Mouse (Mus musculus): ENCODE measurements around the gene Atp8a1. TPM values are rescaled to one million over a fixed set of nuclear protein-coding genes. Genes with fewer than 3 reads are reported as not detected.

Atp8a1 gene
- polyA plus RNA-seq, 1 experiment, result not detected

- Histone ChIP-seq H3K79me2 (ENCODE audit: control insufficient read depth, insufficient read depth) (no peaks in the 10 kb centered on the region), H3K79me3 (ENCODE audit: low read depth) (no peaks in the 10 kb centered on the region), H3K27me3 (ENCODE audit: control insufficient read depth, insufficient read depth, insufficient read length) (no peaks in the 10 kb centered on the region), H3K4me3 (ENCODE audit: insufficient read depth, poor library complexity, severe bottlenecking) (no peak overlapping the region), H3ac (ENCODE audit: control insufficient read depth, insufficient read length, low read depth) (no peak overlapping the region), H3K36me3 (ENCODE audit: control insufficient read depth, insufficient read depth) (no peaks in the 10 kb centered on the region)
- TF ChIP-seq CEBPB (IDR thresholded peaks at IDR 0.05; ENCODE audit: low read depth) (no peak), CTCF (IDR thresholded peaks at IDR 0.05; ENCODE audit: control insufficient read depth, insufficient read depth, insufficient read length) (no peak), FOSL1 (IDR thresholded peaks at IDR 0.05; ENCODE audit: insufficient read depth, low read length, poor library complexity, severe bottlenecking) (no peak), USF1 (IDR thresholded peaks at IDR 0.05; ENCODE audit: low read depth) (no peak), MAX (IDR thresholded peaks at IDR 0.05) (no peak), MYOG (IDR thresholded peaks at IDR 0.05; ENCODE audit: control insufficient read depth, extremely low read depth, insufficient read length) (no peak), MYOD1 (IDR thresholded peaks at IDR 0.05; ENCODE audit: control insufficient read depth, insufficient read length, low read depth) (no peak)
Observed at GRCm38 (mm10) chr5:67756138-67756537, 91.1 kb downstream of the Atp8a1 start.

- TF ChIP-seq MYOD1 (IDR thresholded peaks at IDR 0.05; ENCODE audit: control insufficient read depth, insufficient read length, low read depth) (no peak), MAX (IDR thresholded peaks at IDR 0.05) (no peak), FOSL1 (IDR thresholded peaks at IDR 0.05; ENCODE audit: insufficient read depth, low read length, poor library complexity, severe bottlenecking) (no peak), CEBPB (IDR thresholded peaks at IDR 0.05; ENCODE audit: low read depth) (no peak), USF1 (IDR thresholded peaks at IDR 0.05; ENCODE audit: low read depth) (no peak), MYOG (IDR thresholded peaks at IDR 0.05; ENCODE audit: control insufficient read depth, extremely low read depth, insufficient read length) (no peak), CTCF (IDR thresholded peaks at IDR 0.05; ENCODE audit: control insufficient read depth, insufficient read depth, insufficient read length) (no peak)
- Histone ChIP-seq H3ac (ENCODE audit: control insufficient read depth, insufficient read length, low read depth) (no peak overlapping the region), H3K27me3 (ENCODE audit: control insufficient read depth, insufficient read depth, insufficient read length) (no peaks in the 10 kb centered on the region), H3K79me2 (ENCODE audit: control insufficient read depth, insufficient read depth) (no peaks in the 10 kb centered on the region), H3K36me3 (ENCODE audit: control insufficient read depth, insufficient read depth) (no peaks in the 10 kb centered on the region), H3K4me3 (ENCODE audit: insufficient read depth, poor library complexity, severe bottlenecking) (no peak overlapping the region), H3K79me3 (ENCODE audit: low read depth) (no peaks in the 10 kb centered on the region)
Observed at GRCm38 (mm10) chr5:67753057-67753456, 94.2 kb downstream of the Atp8a1 start.

- no peaks in the 10 kb centered on the region for H3K27me3 ChIP-seq (ENCODE audit: control insufficient read depth, insufficient read depth, insufficient read length)
- no peaks in the 10 kb centered on the region for H3K79me2 ChIP-seq (ENCODE audit: control insufficient read depth, insufficient read depth)
- H3K4me3 ChIP-seq (ENCODE audit: insufficient read depth, poor library complexity, severe bottlenecking), result no peak overlapping the region
- no peaks in the 10 kb centered on the region for H3K36me3 ChIP-seq (ENCODE audit: control insufficient read depth, insufficient read depth)
- H3ac ChIP-seq (ENCODE audit: control insufficient read depth, insufficient read length, low read depth), result no peak overlapping the region
- H3K79me3 ChIP-seq (ENCODE audit: low read depth), result no peaks in the 10 kb centered on the region
- TF ChIP-seq USF1 (IDR thresholded peaks at IDR 0.05; ENCODE audit: low read depth), result no peak
- TF ChIP-seq FOSL1 (IDR thresholded peaks at IDR 0.05; ENCODE audit: insufficient read depth, low read length, poor library complexity, severe bottlenecking), result no peak
- TF ChIP-seq MYOD1 (IDR thresholded peaks at IDR 0.05; ENCODE audit: control insufficient read depth, insufficient read length, low read depth), result no peak
- TF ChIP-seq MAX (IDR thresholded peaks at IDR 0.05), result no peak
- no peak for TF ChIP-seq CEBPB (IDR thresholded peaks at IDR 0.05; ENCODE audit: low read depth)
- no peak for TF ChIP-seq CTCF (IDR thresholded peaks at IDR 0.05; ENCODE audit: control insufficient read depth, insufficient read depth, insufficient read length)
- no peak for TF ChIP-seq MYOG (IDR thresholded peaks at IDR 0.05; ENCODE audit: control insufficient read depth, extremely low read depth, insufficient read length)
Observed at GRCm38 (mm10) chr5:67752629-67753028, 94.6 kb downstream of the Atp8a1 start.

DNA sequence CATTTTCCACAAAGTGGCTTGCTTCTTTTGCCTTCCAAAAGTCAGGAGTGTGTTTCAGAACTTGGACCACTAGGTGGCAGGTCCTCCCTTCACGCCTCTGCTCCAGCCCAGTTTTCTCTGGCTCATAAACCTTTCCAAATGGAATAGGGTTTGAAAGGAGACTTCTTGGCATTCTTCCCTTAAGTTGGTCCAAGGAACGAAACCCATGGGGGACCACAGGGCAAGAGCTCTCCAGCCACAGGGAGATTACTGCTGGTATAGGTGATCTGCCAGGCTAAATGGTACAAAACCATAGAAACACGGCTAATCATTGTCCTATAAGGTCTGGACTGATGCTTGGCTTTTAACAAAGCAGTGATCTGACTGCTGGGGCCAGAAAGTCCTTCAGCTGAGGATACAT is 95.2 kb downstream of the Atp8a1 start:
- no peak overlapping the region for H3K4me3 ChIP-seq (ENCODE audit: insufficient read depth, poor library complexity, severe bottlenecking)
- H3K27me3 ChIP-seq (ENCODE audit: control insufficient read depth, insufficient read depth, insufficient read length), result no peaks in the 10 kb centered on the region
- H3K79me2 ChIP-seq (ENCODE audit: control insufficient read depth, insufficient read depth), result no peaks in the 10 kb centered on the region
- H3ac ChIP-seq (ENCODE audit: control insufficient read depth, insufficient read length, low read depth), result no peak overlapping the region
- H3K79me3 ChIP-seq (ENCODE audit: low read depth), result no peaks in the 10 kb centered on the region
- no peaks in the 10 kb centered on the region for H3K36me3 ChIP-seq (ENCODE audit: control insufficient read depth, insufficient read depth)
- no peak for TF ChIP-seq CEBPB (IDR thresholded peaks at IDR 0.05; ENCODE audit: low read depth)
- no peak for TF ChIP-seq MYOG (IDR thresholded peaks at IDR 0.05; ENCODE audit: control insufficient read depth, extremely low read depth, insufficient read length)
- TF ChIP-seq USF1 (IDR thresholded peaks at IDR 0.05; ENCODE audit: low read depth), result no peak
- no peak for TF ChIP-seq MYOD1 (IDR thresholded peaks at IDR 0.05; ENCODE audit: control insufficient read depth, insufficient read length, low read depth)
- TF ChIP-seq CTCF (IDR thresholded peaks at IDR 0.05; ENCODE audit: control insufficient read depth, insufficient read depth, insufficient read length), result no peak
- TF ChIP-seq FOSL1 (IDR thresholded peaks at IDR 0.05; ENCODE audit: insufficient read depth, low read length, poor library complexity, severe bottlenecking), result no peak
- no peak for TF ChIP-seq MAX (IDR thresholded peaks at IDR 0.05)

DNA sequence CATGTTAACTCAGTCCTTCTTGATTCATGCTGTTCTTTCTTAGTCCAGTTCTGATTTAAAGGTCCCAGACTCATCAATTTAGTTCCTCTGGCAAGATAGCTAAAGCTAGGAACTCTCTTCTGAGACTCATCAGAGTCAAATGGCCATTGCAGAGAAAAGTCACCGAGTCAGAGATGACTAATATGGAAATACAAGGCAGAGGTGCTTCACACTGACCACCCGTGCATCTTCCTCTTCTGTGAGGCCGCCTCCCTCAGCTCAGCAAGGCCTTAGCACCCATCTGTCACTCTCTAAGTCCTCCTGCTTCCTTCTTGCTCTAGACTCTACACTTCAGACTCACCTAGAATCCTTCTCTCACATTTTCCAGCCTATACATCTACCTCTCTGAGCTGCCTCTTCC is 108.0 kb downstream of the Atp8a1 start:
- Histone ChIP-seq H3K79me2 (ENCODE audit: control insufficient read depth, insufficient read depth) (no peaks in the 10 kb centered on the region), H3K36me3 (ENCODE audit: control insufficient read depth, insufficient read depth) (no peaks in the 10 kb centered on the region), H3K79me3 (ENCODE audit: low read depth) (no peaks in the 10 kb centered on the region), H3K4me3 (ENCODE audit: insufficient read depth, poor library complexity, severe bottlenecking) (no peak overlapping the region), H3ac (ENCODE audit: control insufficient read depth, insufficient read length, low read depth) (no peak overlapping the region), H3K27me3 (ENCODE audit: control insufficient read depth, insufficient read depth, insufficient read length) (no peaks in the 10 kb centered on the region)
- no peak for TF ChIP-seq MYOG (IDR thresholded peaks at IDR 0.05; ENCODE audit: control insufficient read depth, extremely low read depth, insufficient read length)
- no peak for TF ChIP-seq CTCF (IDR thresholded peaks at IDR 0.05; ENCODE audit: control insufficient read depth, insufficient read depth, insufficient read length)
- no peak for TF ChIP-seq MAX (IDR thresholded peaks at IDR 0.05)
- no peak for TF ChIP-seq MYOD1 (IDR thresholded peaks at IDR 0.05; ENCODE audit: control insufficient read depth, insufficient read length, low read depth)
- no peak for TF ChIP-seq CEBPB (IDR thresholded peaks at IDR 0.05; ENCODE audit: low read depth)
- TF ChIP-seq FOSL1 (IDR thresholded peaks at IDR 0.05; ENCODE audit: insufficient read depth, low read length, poor library complexity, severe bottlenecking), result no peak
- TF ChIP-seq USF1 (IDR thresholded peaks at IDR 0.05; ENCODE audit: low read depth), result no peak

DNA sequence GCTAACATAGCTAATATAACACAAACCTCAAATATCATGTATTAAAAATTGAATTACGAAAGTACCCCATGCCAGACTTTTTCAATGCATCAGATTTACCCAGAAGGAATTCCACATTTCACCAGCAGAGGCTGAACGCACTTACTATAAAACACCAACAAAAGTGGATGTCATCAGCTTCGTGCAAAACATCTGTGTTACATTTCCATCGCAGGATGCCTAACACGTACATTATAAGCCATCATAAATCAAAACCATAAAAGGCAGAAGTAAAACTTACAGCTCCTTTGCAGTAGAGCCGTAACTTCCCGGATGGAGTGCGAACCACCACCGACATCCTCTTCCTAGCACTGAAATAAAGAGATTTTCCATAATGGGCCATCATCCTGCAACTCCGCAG is 109.1 kb downstream of the Atp8a1 start:
- H3K27me3 ChIP-seq (ENCODE audit: control insufficient read depth, insufficient read depth, insufficient read length), result no peaks in the 10 kb centered on the region
- H3K4me3 ChIP-seq (ENCODE audit: insufficient read depth, poor library complexity, severe bottlenecking), result no peak overlapping the region
- TF ChIP-seq MYOD1 (IDR thresholded peaks at IDR 0.05; ENCODE audit: control insufficient read depth, insufficient read length, low read depth) (no peak), FOSL1 (IDR thresholded peaks at IDR 0.05; ENCODE audit: insufficient read depth, low read length, poor library complexity, severe bottlenecking) (no peak), MYOG (IDR thresholded peaks at IDR 0.05; ENCODE audit: control insufficient read depth, extremely low read depth, insufficient read length) (no peak), MAX (IDR thresholded peaks at IDR 0.05) (no peak), CEBPB (IDR thresholded peaks at IDR 0.05; ENCODE audit: low read depth) (no peak), USF1 (IDR thresholded peaks at IDR 0.05; ENCODE audit: low read depth) (no peak), CTCF (IDR thresholded peaks at IDR 0.05; ENCODE audit: control insufficient read depth, insufficient read depth, insufficient read length) (no peak)
- H3ac ChIP-seq (ENCODE audit: control insufficient read depth, insufficient read length, low read depth), result no peak overlapping the region
- no peaks in the 10 kb centered on the region for H3K79me2 ChIP-seq (ENCODE audit: control insufficient read depth, insufficient read depth)
- no peaks in the 10 kb centered on the region for H3K79me3 ChIP-seq (ENCODE audit: low read depth)
- no peaks in the 10 kb centered on the region for H3K36me3 ChIP-seq (ENCODE audit: control insufficient read depth, insufficient read depth)

All from C2C12 (cell line).